Mouse (Mus musculus) hindbrain, embryonic 14.5 days (tissue): ENCODE measurements around the gene Nob1. TPM values are rescaled to one million over a fixed set of nuclear protein-coding genes. Genes with fewer than 3 reads are reported as not detected.

Experiments used
- ATAC-seq: fragments of 200-750 bp; cut with Nextera tagmentation; 2 replicates; pipeline ENCODE4 v1.8.0; 2017; ENCODE audit warnings: moderate number of reproducible peaks, mild to moderate bottlenecking, moderate TSS enrichment, moderate library complexity; ENCODE audit not compliant: low FRiP score
- DNase-seq: peaks from one replicate; pipeline ENCODE4 v3.0.0-alpha.2; 2015; ENCODE audit warnings: low spot score
- H3K27ac ChIP-seq: fragments of 300-500 bp; sonication (generic); 2 replicates; pipeline ENCODE4 v1.5.1; 2014; ENCODE audit warnings: mild to moderate bottlenecking, moderate library complexity
- H3K27me3 ChIP-seq: fragments of 300-500 bp; sonication (generic); 2 replicates; pipeline ENCODE4 v1.6.1; 2014; ENCODE audit warnings: mild to moderate bottlenecking, low read length, mixed read lengths; ENCODE audit not compliant: control insufficient read depth, insufficient read depth
- H3K36me3 ChIP-seq: fragments of 300-500 bp; sonication (generic); replicated peaks from 2 replicates; pipeline ENCODE4 v1.6.1; 2014; ENCODE audit not compliant: control insufficient read depth, insufficient read depth
- H3K4me1 ChIP-seq: fragments of 300-500 bp; sonication (generic); replicated peaks from 2 replicates; pipeline ENCODE4 v1.6.1; 2014; ENCODE audit warnings: antibody characterized with exemption, low read length, mixed read lengths; ENCODE audit not compliant: control insufficient read depth, insufficient read depth
- H3K4me2 ChIP-seq: fragments of 300-500 bp; sonication (generic); replicated peaks from 2 replicates; pipeline ENCODE4 v1.6.1; 2014; ENCODE audit warnings: mild to moderate bottlenecking, moderate library complexity
- H3K4me3 ChIP-seq: fragments of 300-500 bp; sonication (generic); replicated peaks from 2 replicates; pipeline ENCODE4 v1.5.1; 2014; ENCODE audit warnings: mild to moderate bottlenecking, low read length
- H3K9ac ChIP-seq: fragments of 300-500 bp; sonication (generic); 2 replicates; pipeline ENCODE4 v1.6.1; 2014
- H3K9me3 ChIP-seq: fragments of 300-500 bp; sonication (generic); 2 replicates; pipeline ENCODE4 v1.6.1; 2016; ENCODE audit warnings: low read length; ENCODE audit not compliant: control insufficient read depth
- WGBS: fragments of 180-500 bp; shearing (Covaris S2); extraction: QIAGEN DNeasy Blood & Tissue Kit; methylation state at CpG from one replicate; pipeline ENCODE4 v1.1.7; 2014; 5-methylcytosine and 5-hydroxymethylcytosine counted together
- polyA plus RNA-seq: library from polyadenylated mRNA; unstranded; fragments of >200 nt; fragmentation: Nextera tagmentation; extraction: Ambion mirVana; gene quantifications from 2 replicates; pipeline ENCODE4 v1.2.1, GENCODE M21; 2014

Gene Nob1
- polyA plus RNA-seq, result 46.4 and 48.7 TPM in 2 replicates

GRCm38 (mm10) chr8:107424597-107425229 is at the start of gene Nob1:
Gene Nob1 (minus strand): TSS chr8:107425051.
- no peaks in the 10 kb centered on the region for H3K9me3 ChIP-seq
- ATAC-seq (peak; percentile 98), DNase-seq (peak; percentile 98)
- H3K4me1 ChIP-seq, result peaks cover 14% of the 10 kb centered on the region
- no peaks in the 10 kb centered on the region for H3K27me3 ChIP-seq
- H3K4me2 ChIP-seq, result peak within 1 kb of the TSS; percentile 82
- H3K27ac ChIP-seq, result peak within 1 kb of the TSS; percentile 73
- peak within 1 kb of the TSS; percentile 74 for H3K9ac ChIP-seq
- H3K36me3 ChIP-seq, result peaks cover 30% of the 10 kb centered on the region
- WGBS, result under 1% methylated on average over 50 of the region's 50 CpGs
- H3K4me3 ChIP-seq, result peak within 1 kb of the TSS; percentile 59

- no peak overlapping the region for H3K9ac ChIP-seq
- H3K36me3 ChIP-seq, result peaks cover 26% of the 10 kb centered on the region
- H3K4me1 ChIP-seq, result no peaks in the 10 kb centered on the region
- H3K4me2 ChIP-seq, result no peak overlapping the region
- no peak overlapping the region for H3K4me3 ChIP-seq
- no peaks in the 10 kb centered on the region for H3K9me3 ChIP-seq
- ATAC-seq (no peak), DNase-seq (no peak)
- H3K27me3 ChIP-seq, result no peaks in the 10 kb centered on the region
- H3K27ac ChIP-seq, result no peak overlapping the region
- WGBS, result 92% methylated on average over 4 of the region's 4 CpGs
Measured at GRCm38 (mm10) chr8:107473369-107473768, 48.5 kb upstream of the Nob1 start.

GRCm38 (mm10) chr8:107472403-107473100 is 47.7 kb upstream of the Nob1 start:
- peaks cover 28% of the 10 kb centered on the region for H3K36me3 ChIP-seq
- 77% methylated on average over 10 of the region's 10 CpGs for WGBS
- no peaks in the 10 kb centered on the region for H3K4me1 ChIP-seq
- no peaks in the 10 kb centered on the region for H3K27me3 ChIP-seq
- no peaks in the 10 kb centered on the region for H3K9me3 ChIP-seq
- no peak for ATAC-seq
- H3K9ac ChIP-seq, result no peak overlapping the region
- no peak for DNase-seq
- no peak overlapping the region for H3K4me3 ChIP-seq
- no peak overlapping the region for H3K4me2 ChIP-seq
- no peak overlapping the region for H3K27ac ChIP-seq

- ATAC-seq (no peak), DNase-seq (no peak)
- Histone ChIP-seq H3K27me3 (no peaks in the 10 kb centered on the region), H3K4me3 (no peak overlapping the region), H3K36me3 (peaks cover 32% of the 10 kb centered on the region), H3K27ac (no peak overlapping the region), H3K4me1 (no peaks in the 10 kb centered on the region), H3K9ac (no peak overlapping the region), H3K4me2 (no peak overlapping the region), H3K9me3 (no peaks in the 10 kb centered on the region)
- WGBS, result 70% methylated on average over 5 of the region's 5 CpGs
Measured at GRCm38 (mm10) chr8:107470302-107470701, 45.5 kb upstream of the Nob1 start.

GRCm38 (mm10) chr8:107468811-107469302 is 44.0 kb upstream of the Nob1 start:
- 0 out of 2 replicates have a peak overlapping the region, but pooled peaks have one; percentile 9 for H3K27ac ChIP-seq
- no peak for ATAC-seq

GRCm38 (mm10) chr8:107466642-107467041 is 41.8 kb upstream of the Nob1 start:
- H3K9ac ChIP-seq, result no peak overlapping the region
- 89% methylated on average over 5 of the region's 5 CpGs for WGBS

More at GRCm38 (mm10) chr8:107468811-107469302, 44.0 kb upstream of the Nob1 start:
- WGBS, result 73% methylated on average over 8 of the region's 8 CpGs
- no peak overlapping the region for H3K4me2 ChIP-seq
- no peaks in the 10 kb centered on the region for H3K4me1 ChIP-seq
- H3K4me3 ChIP-seq, result no peak overlapping the region
- DNase-seq, result no peak
- no peaks in the 10 kb centered on the region for H3K9me3 ChIP-seq
- H3K27me3 ChIP-seq, result no peaks in the 10 kb centered on the region
- H3K36me3 ChIP-seq, result peaks cover 40% of the 10 kb centered on the region
- H3K9ac ChIP-seq, result no peak overlapping the region

GRCm38 (mm10) chr8:107465332-107465990 is 40.6 kb upstream of the Nob1 start:
- H3K4me1 ChIP-seq, result no peaks in the 10 kb centered on the region
- no peaks in the 10 kb centered on the region for H3K9me3 ChIP-seq
- H3K4me3 ChIP-seq, result no peak overlapping the region
- no peak overlapping the region for H3K4me2 ChIP-seq
- no peak overlapping the region for H3K27ac ChIP-seq
- ATAC-seq, result no peak
- no peaks in the 10 kb centered on the region for H3K27me3 ChIP-seq
- H3K9ac ChIP-seq, result no peak overlapping the region
- peaks cover 62% of the 10 kb centered on the region for H3K36me3 ChIP-seq
- no peak for DNase-seq
- 73% methylated on average over 3 of the region's 3 CpGs for WGBS

More at GRCm38 (mm10) chr8:107466642-107467041, 41.8 kb upstream of the Nob1 start:
- no peaks in the 10 kb centered on the region for H3K4me1 ChIP-seq
- H3K4me2 ChIP-seq, result no peak overlapping the region
- H3K27ac ChIP-seq, result no peak overlapping the region
- DNase-seq, result no peak
- H3K36me3 ChIP-seq, result peaks cover 52% of the 10 kb centered on the region
- H3K9me3 ChIP-seq, result no peaks in the 10 kb centered on the region
- no peaks in the 10 kb centered on the region for H3K27me3 ChIP-seq
- no peak for ATAC-seq
- H3K4me3 ChIP-seq, result no peak overlapping the region

GRCm38 (mm10) chr8:107462423-107462822 is 37.6 kb upstream of the Nob1 start:
- Histone ChIP-seq H3K9ac (no peak overlapping the region), H3K4me2 (no peak overlapping the region), H3K9me3 (no peaks in the 10 kb centered on the region), H3K4me1 (no peaks in the 10 kb centered on the region), H3K4me3 (no peak overlapping the region), H3K27me3 (no peaks in the 10 kb centered on the region), H3K27ac (no peak overlapping the region), H3K36me3 (peaks cover 77% of the 10 kb centered on the region)
- DNase-seq (no peak), ATAC-seq (no peak)
- 93% methylated on average over 5 of the region's 5 CpGs for WGBS

GRCm38 (mm10) chr8:107458281-107458680 is 33.4 kb upstream of the Nob1 start:
- H3K36me3 ChIP-seq, result peaks cover 75% of the 10 kb centered on the region
- DNase-seq, result no peak
- H3K27ac ChIP-seq, result no peak overlapping the region

More at GRCm38 (mm10) chr8:107458281-107458680, 33.4 kb upstream of the Nob1 start:
- no peaks in the 10 kb centered on the region for H3K4me1 ChIP-seq
- no peak for ATAC-seq
- no peak overlapping the region for H3K4me3 ChIP-seq
- H3K9me3 ChIP-seq, result no peaks in the 10 kb centered on the region
- H3K27me3 ChIP-seq, result no peaks in the 10 kb centered on the region
- no peak overlapping the region for H3K4me2 ChIP-seq
- H3K9ac ChIP-seq, result no peak overlapping the region
- WGBS, result 90% methylated on average over 6 of the region's 6 CpGs
